Mouse (Mus musculus): Measurements from ENCODE around the gene Cadm4.

Cadm4 gene

GRCm38 (mm10) chr7:24481474-24482207, at the start of gene Cadm4:
Gene Cadm4 (plus strand): TSS chr7:24482023.
- peak; percentile 83 to 89 for DNase-seq

- no peak for DNase-seq
Measured at GRCm38 (mm10) chr7:24435305-24435704, 46.5 kb upstream of the Cadm4 start.

- DNase-seq: no peak
Measured at GRCm38 (mm10) chr7:24437981-24438380, 43.8 kb upstream of the Cadm4 start.

GRCm38 (mm10) chr7:24439191-24439590, 42.6 kb upstream of the Cadm4 start:
- no peak for DNase-seq

- no peak for DNase-seq
Measured at GRCm38 (mm10) chr7:24439891-24440290, 41.9 kb upstream of the Cadm4 start.

- peak; percentile 76 to 78 for DNase-seq
Measured at GRCm38 (mm10) chr7:24441785-24442184, 40.0 kb upstream of the Cadm4 start.

- no peak for DNase-seq
Measured at GRCm38 (mm10) chr7:24442313-24442712, 39.5 kb upstream of the Cadm4 start.

- DNase-seq: no peak
Measured at GRCm38 (mm10) chr7:24445266-24445926, 36.4 kb upstream of the Cadm4 start.

GRCm38 (mm10) chr7:24446697-24447340, 35.0 kb upstream of the Cadm4 start:
- no peak for DNase-seq

- no peak for DNase-seq
Measured at GRCm38 (mm10) chr7:24448782-24449517, 32.9 kb upstream of the Cadm4 start.

- DNase-seq: no peak
Measured at GRCm38 (mm10) chr7:24450585-24451017, 31.2 kb upstream of the Cadm4 start.

- no peak for DNase-seq
Measured at GRCm38 (mm10) chr7:24451855-24452311, 29.9 kb upstream of the Cadm4 start, which contains the start of gene Irgc1. Gene Irgc1 (minus strand): TSS chr7:24452297.

- DNase-seq: no peak
Measured at GRCm38 (mm10) chr7:24454199-24454598, 27.6 kb upstream of the Cadm4 start.

- DNase-seq: peak; percentile 30 to 70
Measured at GRCm38 (mm10) chr7:24455726-24456125, 26.1 kb upstream of the Cadm4 start.

- DNase-seq: no peak
Measured at GRCm38 (mm10) chr7:24457726-24458370, 24.0 kb upstream of the Cadm4 start.

GRCm38 (mm10) chr7:24459440-24459839, 22.4 kb upstream of the Cadm4 start:
- no peak for DNase-seq

GRCm38 (mm10) chr7:24459843-24460242, 22.0 kb upstream of the Cadm4 start:
- peak; percentile 21 to 71 for DNase-seq

- peak; percentile 75 to 89 for DNase-seq
Measured at GRCm38 (mm10) chr7:24461376-24462051, 20.3 kb upstream of the Cadm4 start.

GRCm38 (mm10) chr7:24462388-24463319, 19.2 kb upstream of the Cadm4 start, which contains the start of gene Plaur:
Gene Plaur (plus strand): TSS chr7:24462484.
- peak; percentile 43 to 63 for DNase-seq

GRCm38 (mm10) chr7:24466835-24467234, 15.0 kb upstream of the Cadm4 start:
- no peak for DNase-seq

All from kidney, postnatal 25 days (tissue).